Mouse (Mus musculus): ENCODE results near the gene Ckap2. TPM values are rescaled to one million over a fixed set of nuclear protein-coding genes. Genes with fewer than 3 reads are reported as not detected.

Gene Ckap2
- total and polyA plus RNA-seq, 2 experiments from 2014 or later = 5.4 to 7.5 TPM

DNA sequence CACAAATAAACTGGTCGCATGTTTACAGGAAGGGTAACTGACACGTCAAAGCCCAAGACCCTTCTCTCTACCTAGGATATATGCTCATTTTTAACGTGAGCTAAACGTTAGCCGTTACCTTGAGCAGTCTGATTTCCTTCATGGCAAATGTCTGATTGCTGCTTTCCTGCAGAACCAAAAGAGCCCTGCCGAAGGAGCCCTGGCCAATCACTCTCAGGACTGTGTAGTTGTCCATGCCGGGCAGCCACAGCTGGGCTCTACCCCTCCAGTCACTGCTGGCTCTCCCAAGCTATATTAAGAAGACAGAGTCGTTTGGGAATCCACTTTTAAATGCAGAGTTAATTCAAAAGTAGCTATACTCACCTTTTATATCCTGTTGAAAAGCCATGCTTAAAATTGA is 23.4 kb downstream of the Ckap2 start:
- H3K27ac ChIP-seq (ENCODE audit: low read depth, low read length) = no peak overlapping the region
- ATAC-seq (ENCODE audit: low FRiP score) = no peak
- H3K9me3 ChIP-seq (ENCODE audit: low read length) = no peaks in the 10 kb centered on the region
- no peak for DNase-seq (ENCODE audit: low spot score)
- whole genome bisulfite sequencing = 87% methylated on average over 8 of the region's 8 CpGs
- H3K4me2 ChIP-seq (ENCODE audit: low read depth, low read length, poor library complexity, severe bottlenecking) = no peak overlapping the region
- H3K36me3 ChIP-seq (ENCODE audit: insufficient read depth, low read length) = no peaks in the 10 kb centered on the region
- no peak overlapping the region for H3K4me3 ChIP-seq (ENCODE audit: low read depth, low read length)
- no peaks in the 10 kb centered on the region for H3K27me3 ChIP-seq (ENCODE audit: insufficient read depth, low read length)
- TF ChIP-seq CTCF (IDR thresholded peaks at IDR 0.05) = no peak
- H3K4me1 ChIP-seq (ENCODE audit: insufficient read depth, low read length) = no peaks in the 10 kb centered on the region; the same call in 1 of the 2 replicates
- H3K9ac ChIP-seq (replicated peaks; ENCODE audit: low read length, poor library complexity, severe bottlenecking) = no peak overlapping the region

DNA sequence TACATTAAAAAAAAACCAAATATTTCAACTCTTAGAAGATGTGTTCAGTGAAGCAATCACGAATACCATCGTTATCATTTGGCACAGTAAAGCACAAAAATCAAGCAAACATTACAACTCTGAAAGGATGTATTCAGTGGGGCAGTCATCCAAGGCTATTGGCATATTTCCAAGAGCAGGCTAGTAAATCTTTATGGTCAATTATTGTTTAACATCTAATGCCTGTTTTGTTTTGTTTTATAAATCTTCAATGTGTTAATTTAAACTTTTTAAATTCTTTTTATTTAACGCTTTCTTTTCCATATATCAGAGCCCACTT is 35.3 kb downstream of the Ckap2 start:
- Histone ChIP-seq H3K4me2 (ENCODE audit: low read depth, low read length, poor library complexity, severe bottlenecking) (no peak overlapping the region), H3K9ac (replicated peaks; ENCODE audit: low read length, poor library complexity, severe bottlenecking) (no peak overlapping the region), H3K27ac (ENCODE audit: low read depth, low read length) (no peak overlapping the region), H3K27me3 (ENCODE audit: insufficient read depth, low read length) (no peaks in the 10 kb centered on the region), H3K4me1 (ENCODE audit: insufficient read depth, low read length) (no peaks in the 10 kb centered on the region), H3K36me3 (ENCODE audit: insufficient read depth, low read length) (0 out of 2 replicates have a peak, but pooled peaks cover 8% of the 10 kb centered on the region), H3K4me3 (ENCODE audit: low read depth, low read length) (no peak overlapping the region), H3K9me3 (ENCODE audit: low read length) (no peaks in the 10 kb centered on the region)
- ATAC-seq (ENCODE audit: low FRiP score) (no peak), DNase-seq (ENCODE audit: low spot score) (peak; percentile 2)
- TF ChIP-seq CTCF (IDR thresholded peaks at IDR 0.05) = no peak
- 84% methylated on average over 3 of the region's 3 CpGs for WGBS

DNA sequence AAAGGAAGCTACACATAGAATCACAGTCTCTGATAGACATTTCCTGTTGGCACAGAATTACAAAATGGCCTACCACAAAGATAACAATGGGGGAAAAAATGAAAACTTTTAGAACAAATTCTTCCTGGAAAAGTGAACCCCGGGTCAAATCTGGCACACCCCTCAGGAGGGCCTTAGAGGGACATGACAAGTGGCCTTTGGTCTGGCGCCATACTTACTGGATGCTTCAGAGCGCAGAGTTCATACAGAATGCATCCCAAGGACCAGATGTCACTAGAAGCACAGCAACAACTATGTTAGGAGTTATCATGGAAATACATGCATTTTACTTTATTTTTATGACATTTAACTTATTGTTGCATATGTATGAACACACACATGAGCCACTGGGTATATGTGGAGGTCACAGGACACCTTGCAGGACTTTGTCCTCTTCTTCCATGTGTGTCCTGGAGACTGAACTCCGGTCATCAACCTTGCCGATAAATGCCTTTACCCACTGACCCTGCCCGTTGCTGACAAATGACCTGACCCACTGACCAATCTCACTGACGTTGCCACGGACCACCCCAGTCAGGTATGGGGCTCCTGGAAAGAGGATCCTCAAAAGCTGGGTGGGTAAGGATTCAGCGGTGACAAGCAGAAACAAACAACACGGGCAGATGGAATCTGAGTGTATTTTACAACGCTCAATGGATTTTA is 35.8 kb downstream of the Ckap2 start:
- Histone ChIP-seq H3K36me3 (ENCODE audit: insufficient read depth, low read length) (0 out of 2 replicates have a peak, but pooled peaks cover 5% of the 10 kb centered on the region), H3K4me1 (ENCODE audit: insufficient read depth, low read length) (no peaks in the 10 kb centered on the region), H3K9me3 (ENCODE audit: low read length) (no peaks in the 10 kb centered on the region), H3K9ac (replicated peaks; ENCODE audit: low read length, poor library complexity, severe bottlenecking) (no peak overlapping the region), H3K27ac (ENCODE audit: low read depth, low read length) (no peak overlapping the region), H3K4me3 (ENCODE audit: low read depth, low read length) (no peak overlapping the region), H3K27me3 (ENCODE audit: insufficient read depth, low read length) (no peaks in the 10 kb centered on the region), H3K4me2 (ENCODE audit: low read depth, low read length, poor library complexity, severe bottlenecking) (no peak overlapping the region)
- no peak for TF ChIP-seq CTCF (IDR thresholded peaks at IDR 0.05)
- ATAC-seq (ENCODE audit: low FRiP score) (no peak), DNase-seq (ENCODE audit: low spot score) (no peak)
- WGBS = 93% methylated on average over 11 of the region's 11 CpGs

GRCm38 (mm10) chr8:22148367-22148740 is 37.3 kb downstream of the Ckap2 start:
- DNase-seq (ENCODE audit: low spot score) (no peak), ATAC-seq (ENCODE audit: low FRiP score) (no peak)
- H3K4me2 ChIP-seq (ENCODE audit: low read depth, low read length, poor library complexity, severe bottlenecking) = no peak overlapping the region
- H3K4me1 ChIP-seq (ENCODE audit: insufficient read depth, low read length) = no peaks in the 10 kb centered on the region
- no peak overlapping the region for H3K4me3 ChIP-seq (ENCODE audit: low read depth, low read length)
- H3K27me3 ChIP-seq (ENCODE audit: insufficient read depth, low read length) = no peaks in the 10 kb centered on the region
- 0 out of 2 replicates have a peak, but pooled peaks cover 5% of the 10 kb centered on the region for H3K36me3 ChIP-seq (ENCODE audit: insufficient read depth, low read length)
- H3K9ac ChIP-seq (replicated peaks; ENCODE audit: low read length, poor library complexity, severe bottlenecking) = no peak overlapping the region
- H3K27ac ChIP-seq (ENCODE audit: low read depth, low read length) = no peak overlapping the region
- no peaks in the 10 kb centered on the region for H3K9me3 ChIP-seq (ENCODE audit: low read length)
- 92% methylated on average over 7 of the region's 7 CpGs for WGBS
- no peak for TF ChIP-seq CTCF (IDR thresholded peaks at IDR 0.05)

- no peak overlapping the region for H3K27ac ChIP-seq (ENCODE audit: low read depth, low read length)
- ATAC-seq (ENCODE audit: low FRiP score) = no peak
- H3K4me3 ChIP-seq (ENCODE audit: low read depth, low read length) = no peak overlapping the region
- H3K9ac ChIP-seq (replicated peaks; ENCODE audit: low read length, poor library complexity, severe bottlenecking) = no peak overlapping the region
- no peaks in the 10 kb centered on the region for H3K27me3 ChIP-seq (ENCODE audit: insufficient read depth, low read length)
- H3K36me3 ChIP-seq (ENCODE audit: insufficient read depth, low read length) = 0 out of 2 replicates have a peak, but pooled peaks cover 5% of the 10 kb centered on the region
- WGBS = 84% methylated on average over 9 of the region's 9 CpGs
- H3K9me3 ChIP-seq (ENCODE audit: low read length) = no peaks in the 10 kb centered on the region
- no peak overlapping the region for H3K4me2 ChIP-seq (ENCODE audit: low read depth, low read length, poor library complexity, severe bottlenecking)
- no peaks in the 10 kb centered on the region for H3K4me1 ChIP-seq (ENCODE audit: insufficient read depth, low read length)
- no peak for TF ChIP-seq CTCF (IDR thresholded peaks at IDR 0.05)
- no peak for DNase-seq (ENCODE audit: low spot score)
Observed at GRCm38 (mm10) chr8:22147706-22148366, 37.8 kb downstream of the Ckap2 start.

DNA sequence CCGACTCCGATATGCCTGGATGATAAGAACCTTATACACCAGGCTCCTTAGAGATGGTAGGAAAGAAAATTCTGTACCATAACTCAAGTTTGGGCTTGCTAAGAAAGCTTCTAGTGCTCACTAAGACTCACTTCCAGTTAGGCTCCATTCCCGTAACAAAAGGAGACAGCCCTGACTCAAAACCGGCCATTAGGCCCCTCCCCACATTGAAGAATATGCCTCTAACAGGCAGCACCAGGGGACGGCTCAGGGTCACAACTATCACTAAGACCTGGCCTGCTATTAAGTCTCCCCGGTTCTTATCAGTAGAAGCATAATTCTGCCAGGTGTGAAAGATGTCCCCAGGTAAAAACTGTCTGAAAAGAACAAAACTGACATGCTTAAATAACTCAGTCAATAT is 39.8 kb downstream of the Ckap2 start:
- 83% methylated on average over 6 of the region's 6 CpGs for WGBS
- no peak overlapping the region for H3K4me3 ChIP-seq (ENCODE audit: low read depth, low read length)
- H3K4me1 ChIP-seq (ENCODE audit: insufficient read depth, low read length) = no peaks in the 10 kb centered on the region
- no peak for TF ChIP-seq CTCF (IDR thresholded peaks at IDR 0.05)
- no peak overlapping the region for H3K4me2 ChIP-seq (ENCODE audit: low read depth, low read length, poor library complexity, severe bottlenecking)
- H3K36me3 ChIP-seq (ENCODE audit: insufficient read depth, low read length) = 0 out of 2 replicates have a peak, but pooled peaks cover 5% of the 10 kb centered on the region
- no peak overlapping the region for H3K27ac ChIP-seq (ENCODE audit: low read depth, low read length)
- ATAC-seq (ENCODE audit: low FRiP score) (no peak), DNase-seq (ENCODE audit: low spot score) (no peak)
- H3K9me3 ChIP-seq (ENCODE audit: low read length) = no peaks in the 10 kb centered on the region
- no peaks in the 10 kb centered on the region for H3K27me3 ChIP-seq (ENCODE audit: insufficient read depth, low read length)
- no peak overlapping the region for H3K9ac ChIP-seq (replicated peaks; ENCODE audit: low read length, poor library complexity, severe bottlenecking)
